Mouse (Mus musculus) lung, adult 2 months (tissue): ENCODE measurements at regions not wholly inside any gene's neighbourhood (a gene's known extent, or its start where the extent isn't known, plus 50 kb on each side); places are given as distances from the start of the nearest gene placed in this dataset.

Experiments
- CTCF ChIP-seq: fragments of 200-500 bp; IDR thresholded peaks from 2 replicates; pipeline ENCODE4 v1.5.1; 2011; ENCODE audit warnings: mild to moderate bottlenecking, low read length, control low read depth; ENCODE audit not compliant: insufficient read depth
- POLR2A ChIP-seq: fragments of 200-500 bp; IDR thresholded peaks from 2 replicates; pipeline ENCODE4 v1.6.1; 2011; ENCODE audit warnings: low read depth, mild to moderate bottlenecking, control low read depth, low read length, borderline replicate concordance; ENCODE audit errors: extremely low read depth

DNA sequence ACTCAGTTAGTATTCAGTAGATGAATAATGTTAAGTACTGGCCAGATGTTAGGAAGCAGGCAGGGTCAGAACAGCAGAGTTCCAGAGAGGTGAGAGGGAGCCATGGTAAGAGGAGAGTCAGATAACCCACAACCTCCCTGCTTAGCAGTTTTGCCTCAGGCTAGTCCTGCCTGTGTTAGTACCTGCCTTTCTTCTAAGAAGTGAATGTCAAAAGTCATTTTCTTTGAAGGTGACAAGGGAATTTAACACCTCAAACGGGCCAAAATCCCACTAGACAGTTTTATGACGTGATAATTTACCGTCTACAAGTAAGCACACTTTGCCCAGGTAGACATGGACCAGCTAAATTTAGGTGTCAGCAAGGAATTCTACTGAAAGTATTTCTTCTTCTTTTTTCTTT is 117.7 kb upstream of the Eef1e1 start:
- no peak for TF ChIP-seq CTCF
- no peak for TF ChIP-seq POLR2A
